ENCODE assay signal across 8 mouse cellular contexts in the genomic region with DNA sequence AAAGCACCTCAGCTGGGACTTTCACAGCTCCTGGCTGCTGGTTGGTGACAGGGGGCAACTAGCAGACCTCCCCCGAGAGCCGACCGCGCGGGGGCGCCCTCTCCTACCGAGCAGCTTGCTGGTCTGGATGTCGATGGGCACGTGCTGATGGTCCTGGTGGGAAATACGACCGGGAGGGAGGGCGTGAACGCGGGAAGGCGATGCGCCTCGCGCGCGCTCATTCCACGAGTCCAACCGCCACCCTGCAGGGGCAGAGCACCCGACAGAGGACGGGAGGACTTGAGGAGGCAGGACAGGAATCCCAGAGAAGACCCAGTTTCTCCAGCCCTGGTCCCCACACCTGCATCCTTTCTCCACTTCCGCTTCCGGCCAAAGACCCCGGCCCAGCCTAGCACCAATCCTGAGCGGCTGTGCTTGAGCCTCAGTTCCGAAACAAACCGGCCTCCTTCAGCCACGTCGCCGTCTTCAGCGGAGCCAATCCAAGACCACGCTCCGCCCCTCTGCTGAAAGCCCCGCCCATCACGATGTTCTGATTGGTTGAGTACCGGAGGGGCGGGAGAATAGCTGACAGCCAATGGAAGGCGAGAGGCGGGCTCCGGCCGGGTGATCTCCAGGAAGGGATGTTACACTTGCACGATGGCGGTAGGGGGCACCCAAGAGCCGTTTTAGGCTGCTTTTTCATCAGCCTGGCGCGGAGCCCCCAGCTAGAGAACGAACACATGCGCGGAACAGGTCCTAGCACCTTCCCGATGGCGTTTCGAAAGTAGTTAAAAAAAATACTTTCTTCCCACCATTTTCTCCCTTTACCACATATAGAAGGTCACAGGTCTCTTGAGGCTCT. TPM values are rescaled to one million over a fixed set of nuclear protein-coding genes. Genes with fewer than 3 reads are reported as not detected.
DNase-seq lines count a peak whose midpoint lies in the region; ATAC-seq and TF ChIP-seq lines count a peak whose summit lies in the region.

A gene (minus strand): TSS at position 453 of the 841 bp plus-strand sequence.

- no peaks in the 10 kb centered on the region for H3K9me3 ChIP-seq in ES-E14 (ENCODE audit: control insufficient read depth, insufficient read depth, low read depth, low read length)
- no peaks in the 10 kb centered on the region for H3K9me3 ChIP-seq in forebrain, embryonic 15.5 days

- peak; percentile 74 for TF ChIP-seq CTCF in lung, adult 2 months (IDR thresholded peaks at IDR 0.05; ENCODE audit: insufficient read depth, low read length)

- peak within 1 kb of the TSS; percentile 78 to 92 for H3K4me3 ChIP-seq in ES-E14 (ENCODE audit: insufficient read depth in 1 of 2, low read depth in 1 of 2, low read length in 2 of 2, poor library complexity in 1 of 2, severe bottlenecking in 1 of 2)
- peak within 1 kb of the TSS; percentile 85 for H3K4me3 ChIP-seq in forebrain, embryonic 15.5 days
- peak within 1 kb of the TSS; percentile 75 for H3K4me3 ChIP-seq in lung, adult 2 months (replicated peaks; ENCODE audit: extremely low read depth, low read depth, low read length)

- no peaks in the 10 kb centered on the region for H3K27me3 ChIP-seq in forebrain, embryonic 15.5 days

- peaks cover 16% of the 10 kb centered on the region; the same call in 1 of the 2 replicates for H3K36me3 ChIP-seq in ES-E14 (ENCODE audit: control insufficient read depth, insufficient read depth, low read length, poor library complexity, severe bottlenecking)
- H3K36me3 ChIP-seq in forebrain, embryonic 15.5 days, result peaks cover 10% of the 10 kb centered on the region

- peak; percentile 79; the same call in 1 of the 2 replicates for TF ChIP-seq POLR2A in lung, adult 2 months (IDR thresholded peaks at IDR 0.05; ENCODE audit: borderline replicate concordance, extremely low read depth, low read depth, low read length)

- H3K4me2 ChIP-seq in forebrain, embryonic 15.5 days (replicated peaks), result peak within 1 kb of the TSS; percentile 93

- H3K27ac ChIP-seq in ES-E14 (ENCODE audit: insufficient read depth, low read depth, low read length, poor library complexity, severe bottlenecking), result peak within 1 kb of the TSS; percentile 80
- peak within 1 kb of the TSS; percentile 85 for H3K27ac ChIP-seq in forebrain, embryonic 15.5 days (replicated peaks)

- intact Hi-C loops in heart, postnatal 25 days (cut with DNase I), result loop anchor here (2.0 kb wide), 2 partner anchors 47 to 107 kb away; no protein-coding TSS in a partner anchor

- ATAC-seq in forebrain, embryonic 15.5 days (replicated peaks), result peak; percentile 98
- peak; percentile 97 for ATAC-seq in neutrophil, adult 5-6 weeks (ENCODE audit: extremely low read depth, insufficient number of reproducible peaks, low FRiP score, poor library complexity, severe bottlenecking)

- WGBS in forebrain, embryonic 15.5 days, result under 1% methylated on average over 55 of the region's 55 CpGs
- under 1% methylated on average over 55 of the region's 55 CpGs for WGBS in lung, adult 2 months

- H3K4me1 ChIP-seq in ES-E14 (ENCODE audit: control insufficient read depth in 2 of 2, insufficient read depth in 2 of 2, low read length in 2 of 2, poor library complexity in 1 of 2), result peaks cover 0 to 4% of the 10 kb centered on the region in 2 experiments; a peak in 1 of 4 replicates
- H3K4me1 ChIP-seq in forebrain, embryonic 15.5 days, result peaks cover 16% of the 10 kb centered on the region
- H3K4me1 ChIP-seq in lung, adult 2 months (ENCODE audit: control insufficient read depth, insufficient read depth, low read length), result peaks cover 5% of the 10 kb centered on the region; the same call in 1 of the 2 replicates

- peak within 1 kb of the TSS; percentile 85 for H3K9ac ChIP-seq in ES-E14 (ENCODE audit: insufficient read depth, low read depth, low read length, poor library complexity, severe bottlenecking)
- H3K9ac ChIP-seq in forebrain, embryonic 15.5 days (replicated peaks), result peak within 1 kb of the TSS; percentile 73

- in situ Hi-C loops in ES-E14 (cut with MboI; ENCODE audit: low sequenced_read_pairs in 2 of 2, unreplicated experiment in 2 of 2), result no loop called here

- DNase-seq in ES-E14 (ENCODE audit: low read depth, low spot score), result peak; percentile 99
- DNase-seq in cerebellum, adult 11-12 months, result peak; percentile 98
- peak; percentile 98 for DNase-seq in heart, postnatal 25 days (ENCODE audit: low spot score)
- DNase-seq in layer of hippocampus, adult 18-20 months (ENCODE audit: low spot score in 2 of 2), result peak; percentile 99
- peak; percentile 99 for DNase-seq in lung, adult 2 months
- DNase-seq in thymus, adult 18-20 months, result peak; percentile 99 to 100

TF ChIP-seq in ES-E14, 5 proteins besides CTCF, POLR2A, EP300 and RAD21:
- TF ChIP-seq CHD2 (IDR thresholded peaks at IDR 0.05; ENCODE audit: low read depth, low read length) (peak; percentile 86), ZNF384 (IDR thresholded peaks at IDR 0.05; ENCODE audit: low read depth, low read length) (no peak), HCFC1 (IDR thresholded peaks at IDR 0.05; ENCODE audit: borderline replicate concordance, insufficient read depth, low read length) (peak; percentile 64; the same call in 1 of the 2 replicates), ZC3H11A (IDR thresholded peaks at IDR 0.05; ENCODE audit: borderline replicate concordance, low read depth, low read length) (peak; percentile 65)

RNA-seq across cellular contexts. Expression of the gene that starts here (rescaled TPM):
- total RNA-seq in ES-E14 (2012; rRNA removed), result 87.5 and 134 TPM in 2 replicates
- 106 and 109 TPM in 2 replicates for polyA plus RNA-seq in forebrain, embryonic 15.5 days (2015; fragmentation: Nextera tagmentation; extraction: Ambion mirVana)
- 10 to 100 TPM; 21.6 to 23.2 TPM for total RNA-seq in heart, postnatal 25 days (2021)
- 10 to 100 TPM; 34.9 to 35.3 TPM for total RNA-seq in layer of hippocampus, adult 18-20 months (2021)
- 25.4 and 30.1 TPM in 2 replicates for polyA plus RNA-seq in lung, adult 2 months (2012; rRNA removed)
- 22.6 and 29.6 TPM in 2 replicates for total RNA-seq in neutrophil, adult 5-6 weeks (2017)

Comparison
In these comparisons a context has a peak if more than half of its experiments do, and no peak if none do; other contexts are left out.
1. Peak in every context shown above with its lines: DNase-seq, ATAC-seq, H3K4me3 ChIP-seq and H3K27ac ChIP-seq.